Mouse (Mus musculus) spleen, adult 2 months (tissue): Measurements from ENCODE around the gene Hecw2. TPM values are rescaled to one million over a fixed set of nuclear protein-coding genes. Genes with fewer than 3 reads are reported as not detected.

Experiments used
- DNase-seq, 2 experiments: peaks; one replicate each; pipeline versions ENCODE4 v3.0.0 to v3.0.0-alpha.2; 2012 to 2021; ENCODE audit warnings: low spot score in 2 of 2, low read depth in 1 of 2
- H3K27ac ChIP-seq: fragments of 200-500 bp; 2 replicates; pipeline ENCODE4 v1.5.1; 2012; ENCODE audit warnings: low read length, inconsistent platforms; ENCODE audit not compliant: insufficient read depth
- H3K27me3 ChIP-seq: fragments of 200-500 bp; 2 replicates; pipeline ENCODE4 v1.6.1; 2012; ENCODE audit warnings: mild to moderate bottlenecking, moderate library complexity, low read length, inconsistent platforms; ENCODE audit not compliant: control insufficient read depth, insufficient read depth
- H3K36me3 ChIP-seq: fragments of 200-500 bp; 2 replicates; pipeline ENCODE4 v1.6.1; 2012; ENCODE audit warnings: mild to moderate bottlenecking, low read length, inconsistent platforms; ENCODE audit not compliant: control insufficient read depth, insufficient read depth
- H3K4me1 ChIP-seq: fragments of 200-500 bp; 2 replicates; pipeline ENCODE4 v1.6.1; 2011; ENCODE audit warnings: inconsistent platforms; ENCODE audit not compliant: control insufficient read depth, insufficient read depth, insufficient read length
- H3K4me3 ChIP-seq: fragments of 200-500 bp; 2 replicates; pipeline ENCODE4 v1.5.1; 2011; ENCODE audit warnings: mild to moderate bottlenecking, inconsistent platforms; ENCODE audit not compliant: insufficient read depth, insufficient read length; ENCODE audit errors: extremely low read depth
- CTCF ChIP-seq: fragments of 200-500 bp; IDR thresholded peaks from 2 replicates; pipeline ENCODE4 v1.5.1; 2011; ENCODE audit warnings: mild to moderate bottlenecking, inconsistent platforms; ENCODE audit not compliant: insufficient read depth, insufficient read length, insufficient replicate concordance; ENCODE audit errors: extremely low read depth
- POLR2A ChIP-seq: fragments of 200-500 bp; IDR thresholded peaks from 2 replicates; pipeline ENCODE4 v1.6.1; 2011; ENCODE audit warnings: low read depth, low read length, inconsistent platforms
- WGBS: fragments of 180-500 bp; shearing (Covaris S2); methylation state at CpG from one replicate; pipeline ENCODE4 v1.1.7; 2018; 5-methylcytosine and 5-hydroxymethylcytosine counted together
- polyA plus RNA-seq: library from polyadenylated mRNA; depleted of rRNA; stranded (reverse); fragments of >200 nt; gene quantifications from 2 replicates; pipeline ENCODE4 v1.2.3, GENCODE M21; 2012; rRNA removed

The Hecw2 gene
- polyA plus RNA-seq, result 0.19 and 0.21 TPM in 2 replicates

GRCm38 (mm10) chr1:54194954-54195305, at the start of gene Hecw2:
Gene Hecw2, minus strand, starts transcription at chr1:54195168.
- H3K27ac ChIP-seq, result no peak within 1 kb of the TSS
- WGBS, result 4% methylated on average over 37 of the region's 38 CpGs
- DNase-seq, result no peak
- H3K36me3 ChIP-seq, result no peaks in the 10 kb centered on the region
- H3K27me3 ChIP-seq, result peaks cover 12% of the 10 kb centered on the region
- H3K4me1 ChIP-seq, result no peaks in the 10 kb centered on the region; the same call in 1 of the 2 replicates
- peak within 1 kb of the TSS; percentile 44; the same call in 1 of the 2 replicates for H3K4me3 ChIP-seq
- TF ChIP-seq POLR2A (no peak), CTCF (no peak)

- no peaks in the 10 kb centered on the region for H3K36me3 ChIP-seq
- no peaks in the 10 kb centered on the region for H3K27me3 ChIP-seq
- DNase-seq, result no peak
- WGBS, result 90% methylated on average over 4 of the region's 4 CpGs
- no peak overlapping the region for H3K27ac ChIP-seq
- TF ChIP-seq CTCF, result no peak
- TF ChIP-seq POLR2A, result no peak
- no peaks in the 10 kb centered on the region for H3K4me1 ChIP-seq
- H3K4me3 ChIP-seq, result no peak overlapping the region
Measured at GRCm38 (mm10) chr1:54242722-54243121, 47.8 kb upstream of the Hecw2 start.

GRCm38 (mm10) chr1:54220273-54220672, 25.3 kb upstream of the Hecw2 start:
- no peak for DNase-seq
- 94% methylated on average over 3 of the region's 3 CpGs for WGBS

GRCm38 (mm10) chr1:54194183-54194953, 600 bp downstream of the Hecw2 start:
- Histone ChIP-seq H3K4me3 (peak overlapping the region; percentile 44; the same call in 1 of the 2 replicates), H3K4me1 (no peaks in the 10 kb centered on the region; the same call in 1 of the 2 replicates), H3K27ac (no peak overlapping the region), H3K36me3 (no peaks in the 10 kb centered on the region), H3K27me3 (peaks cover 12% of the 10 kb centered on the region)
- WGBS, result under 1% methylated on average over 102 of the region's 104 CpGs
- no peak for DNase-seq
- no peak for TF ChIP-seq CTCF
- no peak for TF ChIP-seq POLR2A

More at GRCm38 (mm10) chr1:54220273-54220672, 25.3 kb upstream of the Hecw2 start:
- Histone ChIP-seq H3K27me3 (no peaks in the 10 kb centered on the region), H3K36me3 (no peaks in the 10 kb centered on the region), H3K27ac (no peak overlapping the region), H3K4me3 (no peak overlapping the region), H3K4me1 (no peaks in the 10 kb centered on the region)
- TF ChIP-seq POLR2A (no peak), CTCF (no peak)

GRCm38 (mm10) chr1:54193191-54193770, 1.7 kb downstream of the Hecw2 start:
- no peaks in the 10 kb centered on the region for H3K36me3 ChIP-seq
- H3K27ac ChIP-seq, result no peak overlapping the region
- no peak for TF ChIP-seq CTCF
- no peak for TF ChIP-seq POLR2A
- no peak overlapping the region for H3K4me3 ChIP-seq
- H3K4me1 ChIP-seq, result no peaks in the 10 kb centered on the region; the same call in 1 of the 2 replicates
- no peak for DNase-seq
- 55% methylated on average over 7 of the region's 7 CpGs for WGBS
- H3K27me3 ChIP-seq, result peaks cover 12% of the 10 kb centered on the region

- H3K27ac ChIP-seq, result no peak overlapping the region
- 81% methylated on average over 4 of the region's 4 CpGs for WGBS
- H3K27me3 ChIP-seq, result no peaks in the 10 kb centered on the region
- DNase-seq, result no peak
- no peak overlapping the region for H3K4me3 ChIP-seq
- H3K36me3 ChIP-seq, result no peaks in the 10 kb centered on the region
- TF ChIP-seq CTCF (no peak), POLR2A (no peak)
- no peaks in the 10 kb centered on the region for H3K4me1 ChIP-seq
Measured at GRCm38 (mm10) chr1:54187579-54187978, 7.4 kb downstream of the Hecw2 start.

GRCm38 (mm10) chr1:54186347-54186746, 8.6 kb downstream of the Hecw2 start:
- Histone ChIP-seq H3K27ac (no peak overlapping the region), H3K4me1 (no peaks in the 10 kb centered on the region), H3K4me3 (no peak overlapping the region), H3K36me3 (no peaks in the 10 kb centered on the region), H3K27me3 (no peaks in the 10 kb centered on the region)
- TF ChIP-seq POLR2A (no peak), CTCF (no peak)
- 73% methylated on average over 3 of the region's 3 CpGs for WGBS
- DNase-seq, result no peak
